Mouse (Mus musculus) lung, postnatal 4 days (tissue): ENCODE results near the gene Lrmp.
A peak's percentile ranks its signal among the peaks of the same experiment; 100 is the strongest.

Source experiments
- DNase-seq, 2 experiments: peaks; one replicate each; pipeline ENCODE4 v3.0.0; 2021

Gene Lrmp

DNA sequence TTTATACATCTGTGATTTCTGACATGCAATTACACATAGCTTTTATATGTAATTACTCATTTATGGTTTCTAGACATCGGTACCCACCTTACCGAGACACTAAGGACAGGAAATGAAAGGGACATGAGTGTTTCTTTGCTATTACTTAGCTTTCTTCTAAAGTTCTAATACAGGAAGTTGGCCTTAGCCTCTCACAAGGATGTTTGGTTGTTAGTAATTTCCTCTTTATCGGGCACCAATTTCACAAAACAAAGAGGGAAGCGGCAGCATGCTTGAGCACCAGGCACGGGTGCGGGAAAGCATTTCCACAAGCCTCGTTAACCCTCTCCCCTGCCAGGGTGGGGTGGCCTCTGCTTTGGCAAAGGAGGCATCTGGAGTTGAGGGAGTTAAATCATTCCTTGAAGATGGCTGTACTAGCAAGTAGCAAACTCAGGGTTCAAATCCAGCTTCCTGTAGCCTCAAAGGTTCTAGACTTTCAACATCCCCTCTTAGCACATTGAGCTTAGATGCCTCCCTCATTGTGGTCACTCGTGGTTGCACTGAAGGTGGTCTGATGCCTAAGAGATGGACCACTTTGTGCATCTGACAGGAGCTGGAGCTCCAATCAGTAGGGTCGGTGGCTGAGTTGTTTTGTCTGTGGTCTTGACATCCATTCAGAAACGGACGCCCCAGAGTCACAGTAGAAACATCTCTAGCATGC lies 24.5 kb downstream of the Lrmp start:
- peak; percentile 40 to 43 for DNase-seq

DNA sequence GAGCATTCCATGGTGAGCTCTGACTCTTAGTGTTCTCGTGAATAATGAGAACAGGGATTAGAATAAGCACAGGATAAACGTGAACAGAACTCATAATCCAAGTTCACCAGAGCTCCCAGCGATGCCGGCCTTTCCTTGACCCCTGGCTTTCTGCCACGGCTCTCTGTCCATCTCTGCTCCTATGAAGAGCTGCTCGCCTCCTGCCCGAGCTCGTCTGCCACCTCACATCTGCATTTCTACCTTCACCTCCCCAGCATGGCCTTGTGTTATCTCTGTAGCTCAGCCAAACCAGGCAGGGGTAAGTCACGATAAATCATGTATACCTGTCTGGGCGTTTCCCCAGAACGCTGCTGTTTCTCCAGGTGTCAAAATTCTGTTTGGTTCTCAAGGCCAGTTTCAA lies 25.3 kb downstream of the Lrmp start:
- DNase-seq = no peak

- DNase-seq = no peak
These were observed 26.4 kb downstream of the Lrmp start for GRCm38 (mm10) chr6:145141827-145142226.

GRCm38 (mm10) chr6:145145173-145145572 lies 29.7 kb downstream of the Lrmp start:
- DNase-seq = no peak

- DNase-seq = no peak
These were observed 32.3 kb downstream of the Lrmp start for GRCm38 (mm10) chr6:145147716-145148115.

DNA sequence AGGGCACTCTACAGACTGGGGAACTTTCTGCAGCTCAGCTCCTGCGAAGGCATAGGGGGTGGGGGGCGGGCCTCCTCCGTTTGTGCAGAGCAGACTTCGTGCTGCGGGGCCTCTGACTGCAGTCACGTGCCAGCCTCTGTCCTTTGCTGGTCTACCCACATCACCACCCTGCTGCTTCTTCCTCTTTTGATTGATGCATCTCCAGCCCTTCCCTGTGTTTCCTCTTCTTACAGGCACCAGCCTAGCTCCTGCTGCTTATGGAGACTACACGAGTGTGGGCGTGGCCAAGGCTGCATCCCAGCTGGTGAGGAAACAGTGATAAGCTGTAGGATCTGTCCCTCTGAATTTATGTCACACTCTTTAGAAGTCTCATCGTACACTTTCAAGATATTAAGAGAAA lies 33.6 kb downstream of the Lrmp start:
- DNase-seq = peak; percentile 29 to 31

DNA sequence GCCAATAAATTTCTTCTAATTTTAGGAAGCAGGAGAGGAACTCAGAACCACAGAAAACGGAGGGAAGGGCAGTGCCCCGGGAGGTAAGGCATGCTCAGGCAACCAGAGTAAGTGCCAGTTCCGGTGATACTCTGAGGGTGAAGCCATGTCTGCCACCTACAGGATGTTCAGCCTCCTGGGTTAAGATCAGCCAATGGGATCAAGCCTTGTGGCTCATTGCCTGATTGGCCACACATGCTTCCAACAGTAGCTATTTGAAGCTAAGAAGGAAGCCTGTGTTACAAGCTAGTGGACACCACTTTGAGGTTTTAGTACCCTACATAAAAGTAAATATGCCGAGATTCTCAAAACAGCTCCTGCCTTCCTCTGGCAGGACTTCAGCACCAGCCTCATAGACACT lies 43.2 kb downstream of the Lrmp start:
- no peak for DNase-seq

- DNase-seq = no peak
These were observed 45.1 kb downstream of the Lrmp start for GRCm38 (mm10) chr6:145160581-145160980.

- no peak for DNase-seq
These were observed 56.6 kb downstream of the Lrmp start for GRCm38 (mm10) chr6:145171892-145172606.

GRCm38 (mm10) chr6:145173781-145174191 lies 58.3 kb downstream of the Lrmp start:
- peak; percentile 85 to 88 for DNase-seq

- peak; percentile 39 to 40 for DNase-seq
These were observed 60.1 kb downstream of the Lrmp start for GRCm38 (mm10) chr6:145175571-145175981.

DNA sequence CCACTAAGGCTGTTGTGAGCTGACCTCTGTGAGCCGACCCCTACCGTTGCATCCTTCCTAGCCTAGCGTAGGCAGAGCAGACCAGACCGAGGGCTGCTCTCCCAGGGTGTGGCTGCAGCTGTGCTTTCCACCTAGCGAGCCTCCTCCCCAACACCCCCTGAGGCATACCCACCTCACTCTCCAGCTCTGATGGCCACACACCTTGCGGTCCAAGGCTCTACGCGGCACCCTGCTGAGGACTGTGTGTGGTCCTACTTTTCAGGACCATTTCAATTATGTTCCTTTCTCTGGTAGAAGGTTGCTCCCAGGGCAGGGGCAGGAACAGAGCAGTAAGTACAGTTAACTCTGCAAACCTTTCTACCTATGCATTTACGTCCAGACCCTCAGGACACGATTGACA lies 61.0 kb downstream of the Lrmp start:
- no peak for DNase-seq

- DNase-seq = peak; percentile 59 to 71
These were observed 64.2 kb downstream of the Lrmp start for GRCm38 (mm10) chr6:145179665-145180064.

DNA sequence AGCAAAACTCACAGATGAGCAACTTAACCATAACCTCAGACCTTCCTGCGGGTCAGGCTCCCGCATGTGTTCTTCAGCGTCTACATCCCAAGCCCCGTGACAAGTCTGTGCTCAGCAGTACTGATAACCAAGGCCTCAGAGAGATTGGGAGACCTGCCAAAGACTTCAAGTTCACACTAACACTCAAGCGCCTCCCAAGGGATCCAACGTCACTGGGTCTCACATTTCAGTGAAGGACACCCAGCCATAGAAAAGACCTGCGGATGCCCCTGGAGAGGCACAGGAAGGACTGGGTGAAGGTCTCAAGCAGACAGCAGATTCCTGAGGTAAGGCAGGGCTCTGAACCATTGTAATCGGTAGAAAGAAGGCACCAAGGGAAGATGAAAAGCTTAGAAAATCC lies 66.6 kb downstream of the Lrmp start:
- peak; percentile 41 to 46 for DNase-seq

DNA sequence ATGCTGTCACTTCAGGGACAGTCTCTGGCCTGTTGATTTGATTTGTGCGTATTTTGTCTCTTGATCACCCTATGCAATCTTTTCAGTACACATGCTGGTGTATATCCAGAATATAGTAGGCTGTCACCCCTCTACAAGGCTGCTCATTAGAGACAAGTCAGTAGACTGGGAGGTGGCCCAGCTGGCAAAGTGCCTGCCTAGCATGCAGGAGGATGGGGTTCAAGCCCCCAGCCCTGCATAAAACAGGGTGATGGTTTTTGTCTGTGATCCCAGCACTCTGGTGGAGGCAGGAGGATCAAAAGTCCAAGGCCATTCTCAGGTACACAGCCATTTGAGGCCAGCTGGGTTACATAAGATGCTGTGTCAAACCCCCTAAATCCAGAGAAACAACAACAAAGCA lies 70.6 kb downstream of the Lrmp start:
- no peak for DNase-seq

DNA sequence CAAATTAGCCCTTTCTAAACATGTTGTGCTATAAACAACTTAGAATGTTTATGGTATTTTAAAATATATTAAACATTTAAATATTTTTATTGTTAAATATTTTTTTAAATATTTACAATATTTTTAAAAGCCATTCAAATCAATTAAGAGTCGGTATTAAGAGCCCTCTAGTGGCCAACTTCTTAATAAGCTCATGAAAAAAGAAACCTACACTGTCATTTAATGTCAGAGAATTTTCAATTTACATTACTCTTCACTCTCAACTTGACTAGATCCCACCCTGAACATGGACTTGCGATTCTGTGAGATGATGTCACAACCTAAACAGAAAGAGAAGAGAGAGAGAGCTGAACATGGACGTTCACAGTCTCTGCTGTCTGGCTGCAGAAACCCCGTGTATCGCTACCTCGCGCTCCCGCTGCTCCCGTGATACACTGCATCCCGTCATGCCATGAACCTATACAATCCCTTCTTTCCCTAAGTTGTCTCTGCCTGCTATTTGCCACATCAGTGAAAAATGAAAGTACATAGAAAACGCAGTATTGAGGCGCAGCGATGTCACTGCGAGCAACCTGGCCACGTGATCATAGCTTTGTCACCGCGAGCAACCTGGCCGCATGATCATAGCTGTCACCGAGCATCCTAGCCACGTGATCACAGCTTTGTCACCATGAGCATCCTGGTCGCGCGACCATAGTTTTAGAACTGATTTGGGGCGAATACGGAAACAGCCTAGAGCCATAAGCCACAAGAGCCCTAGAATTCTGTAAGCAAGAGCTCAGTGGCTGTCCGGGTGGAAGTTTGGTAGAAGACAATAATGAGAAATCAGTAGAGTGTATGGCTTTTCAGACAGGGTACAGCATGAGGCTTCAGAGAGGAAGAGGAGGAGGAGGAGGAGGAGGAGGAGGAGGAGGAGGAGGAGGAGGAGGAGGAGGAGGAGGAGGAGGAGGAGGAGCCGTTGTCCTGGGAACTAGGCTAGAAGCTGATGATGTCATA lies 71.9 kb downstream of the Lrmp start:
- peak in 1 of 2 experiments; percentile 28 for DNase-seq

- DNase-seq = no peak
These were observed 77.6 kb downstream of the Lrmp start for GRCm38 (mm10) chr6:145193038-145193437.

DNA sequence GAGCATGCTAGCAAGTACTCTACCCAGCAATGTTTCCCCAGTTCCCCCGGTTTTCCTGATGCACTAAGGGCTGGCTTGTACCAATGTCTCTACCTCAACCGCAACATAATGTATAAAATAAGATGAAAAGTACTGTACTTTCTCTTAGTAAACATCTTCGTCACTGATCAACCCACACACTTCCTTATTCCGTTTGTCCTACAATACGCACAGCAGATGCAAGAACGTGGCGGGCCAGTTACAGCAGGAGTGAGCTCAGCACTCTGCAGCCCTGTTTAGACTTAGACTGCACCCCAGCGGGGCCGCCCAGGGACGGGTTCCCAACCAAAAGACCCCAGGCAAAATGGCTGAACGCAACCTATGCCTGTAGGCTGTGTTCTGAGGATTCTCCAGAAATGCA lies 78.0 kb downstream of the Lrmp start:
- DNase-seq = no peak

- no peak for DNase-seq
These were observed 82.7 kb downstream of the Lrmp start for GRCm38 (mm10) chr6:145197949-145198686.

GRCm38 (mm10) chr6:145202432-145203125 lies 87.1 kb downstream of the Lrmp start:
- no peak for DNase-seq

DNA sequence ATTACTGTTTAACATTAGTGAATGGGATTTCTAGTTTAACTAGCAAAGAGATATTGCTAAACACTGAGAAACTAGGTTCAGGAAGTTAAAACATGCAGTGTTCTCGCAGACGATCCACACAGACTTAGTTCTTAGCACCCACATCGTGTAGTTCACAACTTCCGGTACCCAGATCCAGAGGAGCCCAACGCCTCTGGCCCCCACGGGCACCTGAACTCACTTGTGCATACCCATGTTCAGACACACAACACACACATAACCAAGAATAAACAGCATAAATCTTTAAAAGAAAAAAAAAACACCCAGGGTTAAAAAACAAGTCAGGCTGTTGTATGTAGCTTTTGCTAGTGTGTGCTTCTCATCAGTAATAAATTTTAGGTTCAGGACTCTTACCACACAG lies 89.0 kb downstream of the Lrmp start:
- no peak for DNase-seq

GRCm38 (mm10) chr6:145205142-145205541 lies 89.7 kb downstream of the Lrmp start:
- DNase-seq = no peak
